8 mouse cellular contexts compared by ENCODE assay signal in genomic region chr14:46385701-46386477, GRCm38 (mm10). TPM values are rescaled to one million over a fixed set of nuclear protein-coding genes. Genes with fewer than 3 reads are reported as not detected.
A peak's percentile ranks its signal among the peaks of the same experiment; 100 is the strongest.
DNase-seq lines count a peak whose midpoint lies in the region; ATAC-seq and TF ChIP-seq lines count a peak whose summit lies in the region.

No protein-coding gene starts in this region.

- no peak overlapping the region for H3K27ac ChIP-seq in embryonic fibroblast, embryonic 13.5 days (ENCODE audit: insufficient read depth, low read length)
- H3K27ac ChIP-seq in intestine, embryonic 15.5 days = peak overlapping the region; percentile 45

- peak overlapping the region; percentile 52 for H3K9ac ChIP-seq in intestine, embryonic 15.5 days

- H3K4me1 ChIP-seq in embryonic fibroblast, embryonic 13.5 days (ENCODE audit: control insufficient read depth, insufficient read depth, low read length) = no peaks in the 10 kb centered on the region
- H3K4me1 ChIP-seq in intestine, embryonic 15.5 days (replicated peaks) = peaks cover 13% of the 10 kb centered on the region

- 0 out of 2 replicates have a peak, but pooled peaks have one; percentile 14 for TF ChIP-seq POLR2A in embryonic fibroblast, embryonic 13.5 days (IDR thresholded peaks at IDR 0.05; ENCODE audit: low read depth, low read length)

- H3K9me3 ChIP-seq in intestine, embryonic 15.5 days = no peaks in the 10 kb centered on the region

- H3K27me3 ChIP-seq in intestine, embryonic 15.5 days (replicated peaks) = peaks cover 25% of the 10 kb centered on the region

- TF ChIP-seq CTCF in embryonic fibroblast, embryonic 13.5 days (IDR thresholded peaks at IDR 0.05; ENCODE audit: borderline replicate concordance, insufficient read depth, low read length) = no peak

- under 1% methylated on average over 39 of the region's 39 CpGs for WGBS in intestine, embryonic 15.5 days

- no peak for ATAC-seq in intestine, embryonic 15.5 days
- no peak for ATAC-seq in activated CD4-positive, CD25-positive, alpha-beta regulatory T cell, adult 4 months

- peaks cover 3% of the 10 kb centered on the region; the same call in 1 of the 2 replicates for H3K36me3 ChIP-seq in intestine, embryonic 15.5 days

- H3K4me2 ChIP-seq in intestine, embryonic 15.5 days (replicated peaks) = peak overlapping the region; percentile 78

- peak; percentile 16 for DNase-seq in cerebellum, postnatal 10 days
- no peak for DNase-seq in cerebellum, adult 11 months
- peak; percentile 33 for DNase-seq in lung, postnatal 10 days
- DNase-seq in adipocyte (ENCODE audit: low spot score) = no peak
- DNase-seq in thymus, adult 18-20 months = no peak

- H3K4me3 ChIP-seq in embryonic fibroblast, embryonic 13.5 days (ENCODE audit: insufficient read depth, low read length) = peak overlapping the region; percentile 57
- H3K4me3 ChIP-seq in intestine, embryonic 15.5 days (replicated peaks) = peak overlapping the region; percentile 53

RNA-seq across cellular contexts. Expression of gene Bmp4, which starts 4.6 kb away (rescaled TPM):
- polyA plus RNA-seq in embryonic fibroblast, embryonic 13.5 days (2011; ENCODE audit: insufficient read length, low read depth, missing spikeins) = 33.6 and 43.7 TPM in 2 replicates
- polyA plus RNA-seq in intestine, embryonic 15.5 days (2015; fragmentation: Nextera tagmentation; extraction: Ambion mirVana) = 65.6 and 74.4 TPM in 2 replicates
- polyA plus RNA-seq in activated CD4-positive, CD25-positive, alpha-beta regulatory T cell, adult 4 months (2017; shearing (Covaris generic)) = under 1 TPM in 1 of 2 experiments, not detected in 1; 0.26 TPM

RNA-seq across cellular contexts. Expression of gene Gm15217, which starts 6.7 kb away (rescaled TPM):
- polyA plus RNA-seq in embryonic fibroblast, embryonic 13.5 days (2011; ENCODE audit: insufficient read length, low read depth, missing spikeins) = not detected in 2 replicates
- polyA plus RNA-seq in intestine, embryonic 15.5 days (2015; fragmentation: Nextera tagmentation; extraction: Ambion mirVana) = 0.23 and 0.24 TPM in 2 replicates
- polyA plus RNA-seq in activated CD4-positive, CD25-positive, alpha-beta regulatory T cell, adult 4 months (2017; shearing (Covaris generic)) = not detected

Comparison
In these comparisons a context has a peak if more than half of its experiments do, and no peak if none do; other contexts are left out.
1. DNase-seq: peak in cerebellum, postnatal 10 days (2 of 2) and lung, postnatal 10 days (single experiment); none in cerebellum, adult 11 months (single experiment), adipocyte (single experiment) and thymus, adult 18-20 months (0 of 2).
2. RNA of gene Bmp4, which starts 4.6 kb away (polyA plus RNA-seq): 65.6 to 74.4 TPM in intestine, embryonic 15.5 days and 33.6 to 43.7 TPM in embryonic fibroblast, embryonic 13.5 days; 0.26 TPM in activated CD4-positive, CD25-positive, alpha-beta regulatory T cell, adult 4 months; every median in the first group is over 10 times any median in the second.